ENCODE assay signal across 23 mouse cellular contexts in the genomic region with DNA sequence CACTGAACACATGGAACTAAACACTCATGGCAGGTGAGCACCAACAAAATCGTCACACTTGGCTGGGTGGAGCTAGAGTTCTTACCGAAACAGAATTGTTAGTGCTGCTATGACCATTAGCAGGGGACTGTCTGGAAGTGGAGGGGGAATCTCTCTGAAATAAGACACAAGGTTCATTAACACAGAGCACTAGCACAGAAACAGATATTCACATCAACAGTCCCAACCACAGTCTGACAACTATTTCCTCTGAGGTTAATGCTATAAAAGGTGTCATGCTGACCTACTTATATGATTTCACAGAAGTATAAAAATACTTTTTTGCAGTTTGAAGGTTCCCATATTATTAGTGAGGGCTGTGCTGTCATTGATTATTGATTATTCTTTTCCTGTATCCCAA.
DNase-seq lines count a peak whose midpoint lies in the region; ATAC-seq and TF ChIP-seq lines count a peak whose summit lies in the region.
"Had no signal": no experiment of that assay in that cellular context is flagged by ENCODE, and none has a peak within 500 bp of the region (broad histone marks: within the 10 kb centered on the region; RNA-seq: fewer than 3 reads in every experiment).

No protein-coding gene starts in this region.

- H3K27me3 ChIP-seq in lung, embryonic 15.5 days = peaks cover 5% of the 10 kb centered on the region; the same call in 1 of the 2 replicates
- no peaks in the 10 kb centered on the region for H3K27me3 ChIP-seq in midbrain, embryonic 16.5 days (ENCODE audit: control insufficient read depth, insufficient read depth, low read depth, low read length)
- peaks cover 51% of the 10 kb centered on the region for H3K27me3 ChIP-seq in forebrain, embryonic 10.5 days (ENCODE audit: poor library complexity, severe bottlenecking)
- H3K27me3 ChIP-seq: forebrain, embryonic 13.5 days; hindbrain, embryonic 12.5 days; intestine, embryonic 15.5 days had no signal

- H3K4me2 ChIP-seq in lung, embryonic 15.5 days = no peak overlapping the region
- H3K4me2 ChIP-seq in midbrain, embryonic 16.5 days (ENCODE audit: low read length) = no peak overlapping the region
- H3K4me2 ChIP-seq: embryonic facial prominence, embryonic 13.5 days; forebrain, embryonic 13.5 days; heart, embryonic 13.5 days; hindbrain, embryonic 12.5 days; intestine, embryonic 15.5 days had no signal

- H3K4me1 ChIP-seq in lung, embryonic 15.5 days = no peaks in the 10 kb centered on the region
- no peaks in the 10 kb centered on the region for H3K4me1 ChIP-seq in lung, adult 2 months (ENCODE audit: control insufficient read depth, insufficient read depth, low read length)
- H3K4me1 ChIP-seq in midbrain, embryonic 16.5 days (ENCODE audit: control insufficient read depth, insufficient read depth, low read length) = no peaks in the 10 kb centered on the region
- H3K4me1 ChIP-seq in forebrain, embryonic 10.5 days = no peaks in the 10 kb centered on the region
- H3K4me1 ChIP-seq: embryonic facial prominence, embryonic 13.5 days; forebrain, embryonic 13.5 days; heart, embryonic 13.5 days; hindbrain, embryonic 12.5 days; intestine, embryonic 15.5 days had no signal

- DNase-seq in lung, adult 2 months = no peak
- peak; percentile 4 for DNase-seq in CD4-positive helper T cell, adult 2 months (ENCODE audit: low read depth, low spot score)
- DNase-seq in forebrain, embryonic 10.5 days (ENCODE audit: extremely low spot score, low spot score) = no peak
- DNase-seq: adrenal gland, adult 2 months; adrenal gland, postnatal 25 days; cerebellum, adult 2 months; cerebellum, postnatal 14 days; gastrocnemius, adult 2 months; gastrocnemius, postnatal 25 days; heart, postnatal 36 days had no signal

- ATAC-seq in lung, embryonic 15.5 days (ENCODE audit: borderline replicate concordance, extremely low read depth, low FRiP score, low TSS enrichment) = no peak
- ATAC-seq in activated CD4-positive, CD25-positive, alpha-beta regulatory T cell, adult 4 months = peak; percentile 40
- peak; percentile 50 for ATAC-seq in inflammation-experienced regulatory T-cells, adult 6 months
- no peak for ATAC-seq in cerebellum, adult (ENCODE audit: insufficient number of reproducible peaks, low FRiP score, low TSS enrichment)
- ATAC-seq in midbrain, embryonic 16.5 days = no peak
- ATAC-seq: forebrain, embryonic 13.5 days; forebrain, postnatal 0 days; hindbrain, embryonic 16.5 days; intestine, embryonic 15.5 days; Patski had no signal

- H3K4me3 ChIP-seq in lung, embryonic 15.5 days = no peak overlapping the region
- H3K4me3 ChIP-seq in lung, adult 2 months (replicated peaks; ENCODE audit: extremely low read depth, low read depth, low read length) = no peak overlapping the region
- no peak overlapping the region for H3K4me3 ChIP-seq in midbrain, embryonic 16.5 days (ENCODE audit: low read depth, low read length)
- H3K4me3 ChIP-seq in forebrain, embryonic 10.5 days = no peak overlapping the region
- H3K4me3 ChIP-seq: embryonic facial prominence, embryonic 13.5 days; forebrain, embryonic 13.5 days; gastrocnemius, adult 2 months; heart, embryonic 13.5 days; hindbrain, embryonic 12.5 days; intestine, embryonic 15.5 days had no signal

- no peak overlapping the region for H3K9ac ChIP-seq in lung, embryonic 15.5 days
- H3K9ac ChIP-seq in midbrain, embryonic 16.5 days (ENCODE audit: low read depth, low read length) = no peak overlapping the region
- H3K9ac ChIP-seq: embryonic facial prominence, embryonic 13.5 days; forebrain, embryonic 13.5 days; forebrain, postnatal 0 days; heart, embryonic 13.5 days; hindbrain, embryonic 12.5 days; intestine, embryonic 15.5 days had no signal

- TF ChIP-seq POLR2A in lung, adult 2 months (IDR thresholded peaks at IDR 0.05; ENCODE audit: borderline replicate concordance, extremely low read depth, low read depth, low read length) = no peak

- TF ChIP-seq CTCF in lung, adult 2 months (IDR thresholded peaks at IDR 0.05; ENCODE audit: insufficient read depth, low read length) = no peak

- peak overlapping the region; percentile 15; the same call in 1 of the 2 replicates for H3K27ac ChIP-seq in lung, embryonic 15.5 days
- H3K27ac ChIP-seq in midbrain, embryonic 16.5 days (ENCODE audit: low read length) = no peak overlapping the region
- no peak overlapping the region for H3K27ac ChIP-seq in forebrain, embryonic 10.5 days
- H3K27ac ChIP-seq: embryonic facial prominence, embryonic 13.5 days; forebrain, embryonic 13.5 days; gastrocnemius, adult 2 months; heart, embryonic 13.5 days; hindbrain, embryonic 12.5 days; intestine, embryonic 15.5 days had no signal

- 0 out of 2 replicates have a peak, but pooled peaks cover under 1% of the 10 kb centered on the region for H3K36me3 ChIP-seq in lung, embryonic 15.5 days
- H3K36me3 ChIP-seq in midbrain, embryonic 16.5 days (ENCODE audit: control insufficient read depth, insufficient read depth, low read length) = 0 out of 2 replicates have a peak, but pooled peaks cover 2% of the 10 kb centered on the region
- H3K36me3 ChIP-seq in forebrain, embryonic 10.5 days (replicated peaks) = peaks cover 3% of the 10 kb centered on the region; the same call in 1 of the 2 replicates
- H3K36me3 ChIP-seq: heart, embryonic 13.5 days; hindbrain, embryonic 12.5 days; intestine, embryonic 15.5 days had no signal

- WGBS in lung, embryonic 15.5 days = 55% methylated on average over 2 of the region's 2 CpGs
- WGBS in lung, adult 2 months = 60% methylated on average over 2 of the region's 2 CpGs
- WGBS in midbrain, embryonic 16.5 days = 72% methylated on average over 2 of the region's 2 CpGs
- 88% methylated on average over 2 of the region's 2 CpGs for WGBS in forebrain, embryonic 10.5 days

- no peaks in the 10 kb centered on the region for H3K9me3 ChIP-seq in lung, embryonic 15.5 days
- no peaks in the 10 kb centered on the region for H3K9me3 ChIP-seq in midbrain, embryonic 16.5 days (replicated peaks; ENCODE audit: control insufficient read depth, low read length, poor library complexity, severe bottlenecking)
- H3K9me3 ChIP-seq in forebrain, embryonic 10.5 days = no peaks in the 10 kb centered on the region
- H3K9me3 ChIP-seq: embryonic facial prominence, embryonic 13.5 days; forebrain, embryonic 13.5 days; heart, embryonic 13.5 days; hindbrain, embryonic 12.5 days; intestine, embryonic 15.5 days had no signal

Comparison
In these comparisons a context has a peak if more than half of its experiments do, and no peak if none do; other contexts are left out.
1. ATAC-seq: peak in activated CD4-positive, CD25-positive, alpha-beta regulatory T cell, adult 4 months (single experiment) and inflammation-experienced regulatory T-cells, adult 6 months (single experiment); none in lung, embryonic 15.5 days (single experiment), cerebellum, adult (single experiment) and midbrain, embryonic 16.5 days (single experiment).